Mouse (Mus musculus) limb, embryonic 10.5 days (tissue): ENCODE results near the gene Xpnpep1. TPM values are rescaled to one million over a fixed set of nuclear protein-coding genes. Genes with fewer than 3 reads are reported as not detected.

ENCODE experiments used
- DNase-seq: peaks from one replicate; pipeline ENCODE4 v3.0.0-alpha.2; 2017; ENCODE audit warnings: low spot score
- H3K27ac ChIP-seq: fragments of 300-500 bp; sonication (generic); 2 replicates; pipeline ENCODE4 v1.5.1; 2016; ENCODE audit warnings: mild to moderate bottlenecking
- H3K27me3 ChIP-seq: fragments of 300-500 bp; sonication (generic); 2 replicates; pipeline ENCODE4 v1.6.1; 2016; ENCODE audit warnings: low read depth, mild to moderate bottlenecking; ENCODE audit not compliant: poor library complexity, severe bottlenecking
- H3K36me3 ChIP-seq: fragments of 300-500 bp; sonication (generic); 2 replicates; pipeline ENCODE4 v1.6.1; 2016; ENCODE audit warnings: mild to moderate bottlenecking, moderate library complexity
- H3K4me1 ChIP-seq: fragments of 300-500 bp; sonication (generic); 2 replicates; pipeline ENCODE4 v1.6.1; 2016
- H3K4me3 ChIP-seq: fragments of 300-500 bp; sonication (generic); 2 replicates; pipeline ENCODE4 v1.5.1; 2016; ENCODE audit warnings: mild to moderate bottlenecking, moderate library complexity
- H3K9me3 ChIP-seq: fragments of 300-500 bp; sonication (generic); replicated peaks from 2 replicates; pipeline ENCODE4 v1.6.1; 2016; ENCODE audit warnings: mild to moderate bottlenecking
- whole genome bisulfite sequencing: fragments of 180-500 bp; shearing (Covaris S2); methylation state at CpG from one replicate; pipeline ENCODE4 v1.1.7; 2016; 5-methylcytosine and 5-hydroxymethylcytosine counted together
- polyA plus RNA-seq: library from polyadenylated mRNA; unstranded; fragments of >200 nt; fragmentation: Nextera tagmentation; extraction: Ambion mirVana; gene quantifications from 2 replicates; pipeline ENCODE4 v1.2.1, GENCODE M21; 2016

The Xpnpep1 gene
- polyA plus RNA-seq, 1 experiment from 2014 or later, result 152 TPM

DNA sequence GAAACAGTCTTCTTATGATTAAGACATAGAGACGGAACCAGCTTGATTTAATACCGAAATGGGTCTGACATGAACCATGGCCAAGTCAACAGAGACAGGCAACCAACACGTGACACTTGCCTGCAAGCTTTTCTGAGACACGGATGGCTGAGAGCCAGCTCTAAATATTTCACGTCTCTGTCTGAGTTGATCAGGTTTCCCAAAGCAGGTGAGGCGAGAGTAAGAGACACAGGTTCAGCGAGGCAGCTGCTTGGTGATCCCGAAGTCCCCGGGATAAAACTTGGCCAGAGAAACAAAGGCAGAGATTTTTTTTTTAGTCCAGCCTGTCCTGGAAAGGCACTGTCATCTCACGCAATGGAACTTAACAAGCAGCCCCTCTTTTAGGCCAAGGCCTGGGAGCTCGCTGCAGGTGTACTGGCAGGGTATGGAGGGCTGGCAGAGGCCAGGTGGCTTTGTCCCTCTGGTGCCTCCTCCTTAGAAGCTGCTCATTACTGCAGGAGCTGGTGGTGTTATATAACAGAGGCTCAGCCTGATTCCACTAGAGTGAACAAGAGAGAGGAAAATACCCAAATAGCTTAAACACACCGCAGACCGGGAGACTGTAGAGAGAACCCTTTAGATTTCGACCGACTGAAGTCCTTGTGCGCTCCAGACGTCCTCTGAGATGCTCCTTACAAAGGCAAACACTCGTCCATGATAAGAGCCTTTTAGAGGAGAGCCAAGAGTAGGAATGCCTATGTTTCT is 36.4 kb upstream of the Xpnpep1 start:
- DNase-seq, result no peak
- H3K27ac ChIP-seq, result peak overlapping the region; percentile 56

DNA sequence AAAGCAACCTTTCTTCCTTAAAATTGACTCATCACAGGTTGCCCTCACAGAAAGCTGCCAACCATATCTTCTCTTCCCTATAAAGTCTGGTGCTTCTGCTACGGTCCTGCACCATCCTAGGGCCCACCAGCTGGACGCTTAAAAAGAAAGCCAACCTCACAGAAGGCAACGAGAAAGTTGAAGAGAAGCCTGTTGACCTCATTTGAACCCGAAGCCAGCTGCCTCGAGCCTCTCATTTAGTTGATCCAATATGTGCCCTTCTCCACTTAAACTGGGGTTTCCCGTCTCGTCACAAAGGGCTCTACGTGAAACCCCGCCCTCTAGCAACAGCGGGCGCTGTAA is 35.9 kb upstream of the Xpnpep1 start:
- no peaks in the 10 kb centered on the region for H3K9me3 ChIP-seq
- no peak for DNase-seq
- no peaks in the 10 kb centered on the region for H3K36me3 ChIP-seq
- H3K27me3 ChIP-seq, result no peaks in the 10 kb centered on the region
- H3K4me1 ChIP-seq, result peaks cover 47% of the 10 kb centered on the region
- H3K4me3 ChIP-seq, result no peak overlapping the region
- H3K27ac ChIP-seq, result peak overlapping the region; percentile 56; the same call in 1 of the 2 replicates
- WGBS, result 87% methylated on average over 11 of the region's 11 CpGs

More for the DNA sequence above, 36.4 kb upstream of the Xpnpep1 start:
- Histone ChIP-seq H3K27me3 (no peaks in the 10 kb centered on the region), H3K36me3 (no peaks in the 10 kb centered on the region), H3K4me3 (no peak overlapping the region), H3K9me3 (no peaks in the 10 kb centered on the region), H3K4me1 (peaks cover 50% of the 10 kb centered on the region)
- WGBS, result 90% methylated on average over 18 of the region's 18 CpGs

DNA sequence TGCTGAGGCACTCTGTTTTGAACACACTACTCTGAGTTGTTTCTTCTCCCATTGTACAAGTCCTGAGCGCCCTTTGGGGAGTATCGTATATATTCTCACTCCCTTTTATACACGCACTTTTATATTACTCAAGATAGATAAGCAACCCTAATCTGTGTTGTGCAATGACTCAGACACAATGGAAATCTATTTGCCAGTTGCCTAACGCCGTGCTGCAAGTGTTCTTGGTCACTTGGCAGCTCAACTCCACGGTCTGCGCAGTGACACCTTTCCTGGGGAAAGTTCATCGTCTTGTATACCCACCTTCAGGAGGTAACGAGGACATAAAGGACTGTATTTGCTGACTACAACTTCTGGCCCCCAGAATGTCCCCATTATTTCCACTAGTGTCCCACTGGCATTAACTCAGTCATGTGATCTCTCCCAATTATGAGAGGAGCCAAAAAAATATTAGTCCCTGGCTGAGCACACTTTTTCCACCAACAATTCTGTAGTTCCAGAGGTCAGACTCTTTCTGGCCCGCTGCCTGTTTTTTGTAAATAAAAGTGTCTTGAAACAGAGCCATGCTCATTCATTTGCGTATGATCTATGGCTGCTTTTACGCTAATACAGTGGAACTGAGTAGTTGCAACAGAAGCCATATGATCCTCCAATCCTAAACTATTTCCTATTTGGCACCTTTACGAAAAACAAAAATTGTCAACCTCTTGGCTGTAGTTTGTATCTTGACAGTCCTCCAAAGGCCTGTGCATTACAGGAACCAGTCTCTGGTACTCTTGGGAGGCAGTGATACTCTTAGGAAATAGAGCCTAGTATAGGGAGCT is 35.1 kb upstream of the Xpnpep1 start:
- Histone ChIP-seq H3K27ac (no peak overlapping the region), H3K9me3 (no peaks in the 10 kb centered on the region), H3K4me1 (peaks cover 39% of the 10 kb centered on the region), H3K27me3 (no peaks in the 10 kb centered on the region), H3K4me3 (no peak overlapping the region), H3K36me3 (no peaks in the 10 kb centered on the region)
- no peak for DNase-seq
- WGBS, result 92% methylated on average over 13 of the region's 13 CpGs

DNA sequence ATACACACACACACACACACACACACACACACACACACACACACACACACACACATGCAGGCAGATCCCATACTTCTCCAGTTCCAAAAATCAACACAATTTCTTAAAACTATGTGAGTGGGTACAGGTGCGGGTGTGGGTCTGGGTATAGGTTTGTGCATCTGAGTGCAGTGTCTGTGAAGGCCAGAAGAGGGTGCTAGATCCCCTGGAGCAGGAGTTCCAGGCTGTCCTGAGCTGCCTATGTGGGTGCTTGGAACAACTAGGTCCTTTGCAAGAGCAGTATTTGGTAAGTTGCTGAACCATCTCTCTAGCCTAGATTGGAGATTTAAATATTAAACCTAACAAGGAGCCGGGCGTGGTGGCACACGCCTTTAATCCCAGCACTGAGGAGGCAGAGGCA is 33.5 kb upstream of the Xpnpep1 start:
- Histone ChIP-seq H3K27me3 (no peaks in the 10 kb centered on the region), H3K27ac (no peak overlapping the region), H3K4me1 (peaks cover 31% of the 10 kb centered on the region; the same call in 1 of the 2 replicates), H3K4me3 (no peak overlapping the region), H3K36me3 (no peaks in the 10 kb centered on the region), H3K9me3 (no peaks in the 10 kb centered on the region)
- 98% methylated on average over 4 of the region's 4 CpGs for WGBS
- DNase-seq, result no peak

DNA sequence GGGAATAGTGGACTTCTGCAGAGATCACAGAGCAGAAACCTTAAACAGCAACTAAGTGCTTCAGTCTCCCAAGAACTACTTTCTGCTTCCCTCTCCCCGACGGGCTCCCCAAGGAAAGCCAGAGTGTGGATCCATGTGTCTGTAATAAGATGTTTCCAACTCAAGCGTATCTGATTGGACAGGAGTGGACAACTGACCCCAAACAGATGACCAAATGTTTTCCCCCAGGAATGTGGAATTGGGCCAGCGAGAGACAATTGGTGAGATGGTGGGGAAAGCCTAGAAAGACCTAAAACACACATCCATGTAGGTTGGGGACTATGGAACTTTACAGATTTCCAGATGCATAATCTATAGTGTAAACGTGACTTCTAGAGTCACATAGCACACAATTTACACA is 32.4 kb upstream of the Xpnpep1 start:
- Histone ChIP-seq H3K36me3 (no peaks in the 10 kb centered on the region), H3K9me3 (no peaks in the 10 kb centered on the region), H3K27me3 (no peaks in the 10 kb centered on the region), H3K4me3 (no peak overlapping the region), H3K4me1 (peaks cover 25% of the 10 kb centered on the region; the same call in 1 of the 2 replicates), H3K27ac (0 out of 2 replicates have a peak overlapping the region, but pooled peaks have one; percentile 46)
- DNase-seq, result no peak
- 83% methylated on average over 5 of the region's 5 CpGs for WGBS

DNA sequence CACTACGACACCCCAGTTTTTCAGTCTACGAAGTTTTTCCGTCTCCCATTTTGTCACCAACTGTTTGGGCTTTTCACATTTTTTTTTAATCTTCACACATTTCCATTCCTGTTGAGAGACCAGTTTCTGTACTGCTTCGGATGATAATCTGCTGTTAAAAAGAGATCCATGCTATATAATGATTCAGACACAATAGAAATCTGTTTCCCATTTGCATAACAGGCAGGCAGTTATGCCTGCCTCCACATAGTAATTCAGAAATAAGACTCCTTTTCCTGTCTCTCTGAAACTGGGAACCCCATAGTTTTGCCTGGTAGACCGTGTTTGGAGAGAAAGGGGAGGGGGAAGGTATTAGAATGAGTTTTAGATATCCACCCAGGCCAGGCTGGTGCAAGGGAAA is 31.6 kb upstream of the Xpnpep1 start:
- no peaks in the 10 kb centered on the region for H3K36me3 ChIP-seq
- H3K9me3 ChIP-seq, result no peaks in the 10 kb centered on the region
- WGBS, result 79% methylated on average over 5 of the region's 5 CpGs
- DNase-seq, result no peak
- H3K4me1 ChIP-seq, result peaks cover 26% of the 10 kb centered on the region
- H3K4me3 ChIP-seq, result no peak overlapping the region
- no peak overlapping the region for H3K27ac ChIP-seq
- no peaks in the 10 kb centered on the region for H3K27me3 ChIP-seq

DNA sequence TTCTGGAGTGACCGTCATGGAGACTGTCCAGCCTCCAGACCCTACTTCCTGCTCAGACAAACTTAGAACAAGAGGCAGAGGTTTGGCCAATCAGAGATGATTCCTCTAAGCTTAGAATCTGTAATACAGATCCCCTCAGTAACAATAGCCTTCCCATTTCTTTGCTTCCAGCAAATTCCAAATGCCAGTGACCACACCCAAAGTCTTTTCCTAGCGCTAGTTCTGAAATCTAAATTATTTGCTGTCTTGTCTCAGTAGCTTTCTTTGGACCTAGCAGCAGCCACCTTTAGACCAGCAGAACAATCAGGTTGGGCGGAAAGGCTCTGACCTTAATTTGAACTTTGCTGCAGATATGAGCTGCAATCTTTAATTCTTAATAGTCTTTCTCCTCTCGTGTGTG is 30.9 kb upstream of the Xpnpep1 start:
- Histone ChIP-seq H3K27ac (no peak overlapping the region), H3K4me1 (peaks cover 27% of the 10 kb centered on the region), H3K4me3 (no peak overlapping the region), H3K36me3 (no peaks in the 10 kb centered on the region), H3K27me3 (no peaks in the 10 kb centered on the region), H3K9me3 (no peaks in the 10 kb centered on the region)
- no peak for DNase-seq
- WGBS, result 77% methylated on average over 4 of the region's 4 CpGs

DNA sequence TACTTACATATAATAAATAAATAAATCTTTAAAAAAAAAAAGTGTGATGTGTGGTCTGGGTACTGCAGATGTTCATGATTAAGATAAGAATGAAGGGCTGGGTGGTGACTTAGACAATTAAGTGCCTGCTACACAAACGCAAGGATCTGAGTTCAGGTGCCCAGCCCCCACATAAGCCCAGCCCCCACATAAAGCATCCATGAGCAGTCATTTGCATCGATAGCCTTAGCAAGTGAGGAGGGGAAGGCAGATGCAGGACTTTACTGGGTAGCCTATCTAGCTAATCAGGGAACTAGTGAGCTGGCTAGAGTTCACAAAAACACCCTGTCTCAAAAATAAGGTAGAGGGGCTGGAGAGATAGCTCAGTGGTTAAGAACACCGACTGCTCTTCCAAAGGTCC is 29.4 kb upstream of the Xpnpep1 start:
- 61% methylated on average over 3 of the region's 3 CpGs for WGBS
- Histone ChIP-seq H3K27ac (no peak overlapping the region; the same call in 1 of the 2 replicates), H3K9me3 (no peaks in the 10 kb centered on the region), H3K27me3 (no peaks in the 10 kb centered on the region), H3K36me3 (no peaks in the 10 kb centered on the region), H3K4me3 (no peak overlapping the region), H3K4me1 (peaks cover 37% of the 10 kb centered on the region)
- no peak for DNase-seq

DNA sequence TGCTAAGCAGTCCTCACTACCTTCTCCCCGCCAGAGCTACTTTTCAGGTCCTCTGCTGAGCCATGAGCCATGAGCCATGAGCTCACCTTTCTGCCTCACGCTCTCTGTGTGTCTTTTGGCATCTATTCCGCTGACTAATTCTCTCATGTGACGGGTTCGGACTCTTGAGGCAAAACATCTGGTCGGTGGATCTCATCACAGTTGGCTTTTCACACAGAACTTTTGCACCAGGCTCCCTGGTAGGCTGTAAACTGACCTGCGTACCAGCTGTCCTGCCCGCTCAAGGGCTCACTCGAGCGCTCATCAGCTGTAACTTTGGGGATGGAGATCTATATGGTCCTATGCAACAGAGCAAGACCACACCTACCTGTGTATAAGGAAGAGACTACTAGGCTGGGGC is 26.9 kb upstream of the Xpnpep1 start:
- H3K27ac ChIP-seq, result peak overlapping the region; percentile 11; the same call in 1 of the 2 replicates
- H3K27me3 ChIP-seq, result no peaks in the 10 kb centered on the region
- no peaks in the 10 kb centered on the region for H3K36me3 ChIP-seq
- H3K4me3 ChIP-seq, result peak overlapping the region; percentile 7; the same call in 1 of the 2 replicates
- H3K4me1 ChIP-seq, result peaks cover 36% of the 10 kb centered on the region
- WGBS, result 46% methylated on average over 10 of the region's 10 CpGs
- no peaks in the 10 kb centered on the region for H3K9me3 ChIP-seq
- DNase-seq, result no peak

DNA sequence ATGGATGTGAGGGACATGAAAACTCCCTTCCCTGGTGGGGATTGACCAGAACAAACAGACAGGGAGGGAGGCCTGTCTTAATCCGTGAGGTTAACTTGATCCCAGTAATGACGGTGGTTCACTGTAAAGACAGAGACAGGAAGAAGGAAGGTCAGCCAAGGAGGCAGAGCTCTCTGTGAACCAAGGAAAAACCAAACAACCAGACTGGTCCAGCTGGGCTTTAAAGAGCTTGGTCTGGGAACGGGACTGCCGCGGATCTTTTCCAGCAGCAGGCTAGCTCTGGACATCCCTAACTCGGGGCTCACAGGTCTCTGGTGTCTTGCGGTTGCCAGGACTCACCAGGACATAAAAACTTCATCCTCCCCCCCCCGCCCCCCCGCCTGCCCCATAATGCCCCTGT is 26.5 kb upstream of the Xpnpep1 start:
- Histone ChIP-seq H3K27me3 (no peaks in the 10 kb centered on the region), H3K27ac (peak overlapping the region; percentile 11; the same call in 1 of the 2 replicates), H3K9me3 (no peaks in the 10 kb centered on the region), H3K4me1 (peaks cover 32% of the 10 kb centered on the region), H3K36me3 (no peaks in the 10 kb centered on the region), H3K4me3 (peak overlapping the region; percentile 7; the same call in 1 of the 2 replicates)
- 35% methylated on average over 9 of the region's 9 CpGs for WGBS
- DNase-seq, result no peak

DNA sequence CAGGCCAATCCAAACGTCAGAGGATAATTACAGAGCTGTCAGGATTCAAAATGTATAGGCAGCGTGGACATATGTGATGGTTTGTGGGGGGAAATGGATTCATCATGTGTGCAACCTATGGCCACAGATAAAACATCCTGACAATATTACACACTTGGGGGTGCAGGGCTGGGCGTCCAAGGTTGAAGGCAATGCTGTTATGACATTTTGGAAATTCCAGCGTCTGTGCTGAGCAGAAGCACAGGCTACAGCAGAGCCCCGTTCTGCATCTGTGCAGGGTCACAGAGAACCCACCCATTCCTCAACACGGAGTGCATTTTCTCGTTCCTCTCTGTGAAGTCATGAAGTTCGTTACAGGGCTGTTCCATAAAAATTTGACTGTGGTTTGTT is 25.0 kb upstream of the Xpnpep1 start:
- 44% methylated on average over 8 of the region's 8 CpGs for WGBS
- Histone ChIP-seq H3K4me1 (peaks cover 29% of the 10 kb centered on the region), H3K36me3 (no peaks in the 10 kb centered on the region), H3K27ac (no peak overlapping the region; the same call in 1 of the 2 replicates), H3K27me3 (no peaks in the 10 kb centered on the region), H3K4me3 (no peak overlapping the region), H3K9me3 (no peaks in the 10 kb centered on the region)
- DNase-seq, result no peak

DNA sequence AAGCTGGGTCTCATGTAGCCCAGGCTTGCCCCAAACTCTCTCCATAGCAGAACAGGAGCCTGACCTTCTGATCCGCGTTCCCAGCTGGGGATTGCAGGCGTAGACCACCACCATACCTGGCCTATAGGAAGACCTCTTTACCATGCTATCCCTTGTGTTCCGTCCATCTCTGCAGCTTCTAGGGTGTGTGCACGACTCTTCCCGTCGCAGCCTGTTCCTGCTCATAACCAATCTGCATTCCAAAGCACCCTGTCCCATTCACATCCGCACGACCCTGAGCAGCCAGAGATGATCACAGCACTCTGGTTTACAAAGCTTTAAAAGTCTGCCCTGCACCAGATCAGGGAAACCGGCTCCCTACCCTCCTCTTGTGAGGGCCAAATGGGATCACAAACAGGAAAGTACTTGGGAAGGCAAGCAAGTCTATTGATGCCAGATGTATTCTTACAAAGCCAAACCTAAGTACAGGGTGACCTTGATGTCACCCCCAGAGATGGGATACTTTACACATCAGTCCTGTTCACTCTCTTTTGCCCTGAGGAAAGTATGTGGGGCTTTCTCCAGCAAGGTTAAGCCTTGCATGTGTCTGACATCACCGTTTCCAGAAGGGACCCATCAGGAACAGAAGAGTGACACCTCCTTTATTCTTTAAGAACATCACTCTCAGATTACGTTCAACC is 24.4 kb upstream of the Xpnpep1 start:
- Histone ChIP-seq H3K27me3 (no peaks in the 10 kb centered on the region), H3K4me3 (no peak overlapping the region), H3K27ac (peak overlapping the region; percentile 64), H3K4me1 (peaks cover 28% of the 10 kb centered on the region), H3K36me3 (no peaks in the 10 kb centered on the region), H3K9me3 (no peaks in the 10 kb centered on the region)
- WGBS, result 46% methylated on average over 12 of the region's 12 CpGs
- DNase-seq, result peak; percentile 41

DNA sequence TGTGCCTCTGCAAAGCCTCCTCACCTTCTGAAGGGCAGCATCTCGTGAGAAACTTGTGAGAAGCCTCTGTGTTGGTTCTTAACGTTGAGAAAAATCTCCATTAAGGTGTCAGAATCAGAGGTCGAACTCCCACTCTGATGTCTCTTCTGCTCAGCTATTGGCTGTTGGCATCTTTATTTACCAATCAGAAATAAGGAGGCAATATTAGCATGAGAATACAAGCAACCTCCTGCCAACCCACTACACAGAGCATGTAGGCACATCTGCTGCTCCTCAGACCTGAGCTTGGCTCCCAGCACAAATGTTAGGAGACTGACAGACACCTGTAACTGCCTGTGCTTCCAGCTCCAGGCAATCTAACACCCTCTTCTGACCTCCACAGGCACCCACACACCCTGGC is 22.0 kb upstream of the Xpnpep1 start:
- H3K27ac ChIP-seq, result no peak overlapping the region
- H3K27me3 ChIP-seq, result no peaks in the 10 kb centered on the region
- H3K4me1 ChIP-seq, result peaks cover 29% of the 10 kb centered on the region
- DNase-seq, result no peak
- H3K36me3 ChIP-seq, result no peaks in the 10 kb centered on the region
- no peaks in the 10 kb centered on the region for H3K9me3 ChIP-seq
- WGBS, result 32% methylated on average over 3 of the region's 3 CpGs
- H3K4me3 ChIP-seq, result no peak overlapping the region
